Mouse (Mus musculus) lung, embryonic 16.5 days (tissue): ENCODE data around the gene Pdss2. TPM values are rescaled to one million over a fixed set of nuclear protein-coding genes. Genes with fewer than 3 reads are reported as not detected.

Source experiments
- ATAC-seq: fragments of 200-750 bp; cut with Nextera tagmentation; 2 replicates; pipeline ENCODE4 v1.8.0; 2017; ENCODE audit warnings: low read depth, mild to moderate bottlenecking, moderate library complexity
- H3K27ac ChIP-seq: fragments of 300-500 bp; sonication (generic); 2 replicates; pipeline ENCODE4 v1.5.1; 2014; ENCODE audit warnings: mild to moderate bottlenecking, control low read depth, low read length
- H3K27me3 ChIP-seq: fragments of 300-500 bp; sonication (generic); 2 replicates; pipeline ENCODE4 v1.6.1; 2014; ENCODE audit warnings: low read depth, low read length, mixed read lengths; ENCODE audit not compliant: control insufficient read depth, insufficient read depth
- H3K36me3 ChIP-seq: fragments of 300-500 bp; sonication (generic); 2 replicates; pipeline ENCODE4 v1.6.1; 2014; ENCODE audit warnings: low read length; ENCODE audit not compliant: control insufficient read depth, insufficient read depth
- H3K4me1 ChIP-seq: fragments of 300-500 bp; sonication (generic); replicated peaks from 2 replicates; pipeline ENCODE4 v1.6.1; 2014; ENCODE audit warnings: low read length, mixed read lengths; ENCODE audit not compliant: control insufficient read depth, insufficient read depth
- H3K4me2 ChIP-seq: fragments of 300-500 bp; sonication (generic); 2 replicates; pipeline ENCODE4 v1.6.1; 2014; ENCODE audit warnings: low read depth, low read length, control low read depth
- H3K4me3 ChIP-seq: fragments of 300-500 bp; sonication (generic); 2 replicates; pipeline ENCODE4 v1.5.1; 2014; ENCODE audit warnings: mild to moderate bottlenecking, low read length, control low read depth
- H3K9ac ChIP-seq: fragments of 300-500 bp; sonication (generic); 2 replicates; pipeline ENCODE4 v1.6.1; 2014; ENCODE audit warnings: low read length, control low read depth
- H3K9me3 ChIP-seq: fragments of 300-500 bp; sonication (generic); 2 replicates; pipeline ENCODE4 v1.6.1; 2016; ENCODE audit warnings: low read length; ENCODE audit not compliant: control insufficient read depth
- WGBS: fragments of 180-500 bp; shearing (Covaris S2); extraction: QIAGEN DNeasy Blood & Tissue Kit; methylation state at CpG from one replicate; pipeline ENCODE4 v1.1.7; 2014; 5-methylcytosine and 5-hydroxymethylcytosine counted together
- polyA plus RNA-seq: library from polyadenylated mRNA; unstranded; fragments of >200 nt; fragmentation: Nextera tagmentation; extraction: Ambion mirVana; gene quantifications from 2 replicates; pipeline ENCODE4 v1.2.1, GENCODE M21; 2015

Gene Pdss2
- polyA plus RNA-seq, 1 experiment from 2014 or later = 10.0 TPM

- Histone ChIP-seq H3K36me3 (no peaks in the 10 kb centered on the region), H3K27me3 (no peaks in the 10 kb centered on the region), H3K27ac (no peak overlapping the region), H3K4me3 (no peak overlapping the region), H3K4me2 (no peak overlapping the region), H3K4me1 (no peaks in the 10 kb centered on the region), H3K9me3 (no peaks in the 10 kb centered on the region), H3K9ac (no peak overlapping the region)
- ATAC-seq = no peak
- WGBS = 90% methylated on average over 3 of the region's 3 CpGs
Observed at GRCm38 (mm10) chr10:43454671-43455070, 233.4 kb downstream of the Pdss2 start.

DNA sequence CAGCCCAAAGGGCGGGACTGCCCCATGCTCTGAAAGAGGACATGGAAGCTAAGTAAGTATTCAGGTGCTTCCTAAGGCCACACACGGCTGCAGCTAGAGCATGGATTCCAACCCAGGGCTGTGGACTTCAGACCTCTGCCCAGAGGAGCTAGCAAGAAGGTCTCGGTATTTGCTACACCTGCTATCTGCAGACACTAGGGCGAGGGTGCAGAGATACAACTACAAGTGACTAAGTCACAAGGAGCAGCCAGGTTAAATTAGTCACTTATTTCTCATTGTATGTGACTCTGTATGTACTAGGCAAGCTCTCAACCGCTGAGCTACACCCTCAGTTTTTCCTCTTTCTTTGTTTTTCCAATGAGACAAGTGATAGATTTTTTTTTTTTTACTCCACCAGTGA is 241.5 kb downstream of the Pdss2 start:
- WGBS = 72% methylated on average over 5 of the region's 5 CpGs

DNA sequence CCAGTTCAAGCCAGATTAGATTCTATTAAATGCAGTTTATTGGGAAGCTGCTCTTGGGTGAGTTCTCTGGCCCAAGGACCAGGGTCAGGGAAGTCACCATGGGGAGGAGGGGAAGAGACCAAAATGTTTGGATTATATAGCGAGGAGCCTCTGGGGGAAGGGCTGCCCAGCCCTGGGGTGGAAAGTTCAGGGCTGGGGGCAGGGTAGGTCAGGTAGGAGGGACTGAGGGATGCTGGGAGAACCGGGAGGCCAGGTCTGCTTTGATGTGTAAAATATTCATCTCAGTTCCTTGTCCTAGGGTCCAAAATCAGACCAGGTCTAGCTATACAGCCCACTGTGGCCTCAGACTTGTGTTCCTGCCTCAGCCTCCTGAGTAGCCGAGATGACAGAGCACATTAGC is 241.9 kb downstream of the Pdss2 start:
- Histone ChIP-seq H3K9ac (no peak overlapping the region), H3K27ac (no peak overlapping the region), H3K36me3 (no peaks in the 10 kb centered on the region), H3K27me3 (no peaks in the 10 kb centered on the region), H3K4me3 (no peak overlapping the region), H3K4me2 (no peak overlapping the region), H3K9me3 (no peaks in the 10 kb centered on the region), H3K4me1 (peaks cover 3% of the 10 kb centered on the region; the same call in 1 of the 2 replicates)
- WGBS = 38% methylated on average over 3 of the region's 3 CpGs
- ATAC-seq = no peak

More for the DNA sequence above, 241.5 kb downstream of the Pdss2 start:
- Histone ChIP-seq H3K36me3 (no peaks in the 10 kb centered on the region), H3K4me1 (peaks cover 3% of the 10 kb centered on the region; the same call in 1 of the 2 replicates), H3K27me3 (no peaks in the 10 kb centered on the region), H3K9ac (no peak overlapping the region), H3K4me2 (no peak overlapping the region), H3K27ac (no peak overlapping the region), H3K4me3 (no peak overlapping the region), H3K9me3 (no peaks in the 10 kb centered on the region)
- ATAC-seq = no peak

- peaks cover 3% of the 10 kb centered on the region; the same call in 1 of the 2 replicates for H3K4me1 ChIP-seq
- no peak overlapping the region for H3K27ac ChIP-seq
- no peaks in the 10 kb centered on the region for H3K36me3 ChIP-seq
- no peak overlapping the region for H3K9ac ChIP-seq
- H3K27me3 ChIP-seq = no peaks in the 10 kb centered on the region
- H3K4me3 ChIP-seq = no peak overlapping the region
- no peak for ATAC-seq
- H3K4me2 ChIP-seq = no peak overlapping the region
- H3K9me3 ChIP-seq = no peaks in the 10 kb centered on the region
- WGBS = 81% methylated on average over 2 of the region's 2 CpGs
Observed at GRCm38 (mm10) chr10:43466223-43466622, 244.9 kb downstream of the Pdss2 start.

GRCm38 (mm10) chr10:43467659-43468058 is 246.4 kb downstream of the Pdss2 start:
- ATAC-seq = no peak
- H3K4me1 ChIP-seq = peaks cover 3% of the 10 kb centered on the region; the same call in 1 of the 2 replicates
- no peaks in the 10 kb centered on the region for H3K36me3 ChIP-seq
- H3K9ac ChIP-seq = no peak overlapping the region
- no peaks in the 10 kb centered on the region for H3K27me3 ChIP-seq
- H3K4me2 ChIP-seq = peak overlapping the region; percentile 27; the same call in 1 of the 2 replicates
- no peaks in the 10 kb centered on the region for H3K9me3 ChIP-seq
- WGBS = 36% methylated on average over 13 of the region's 13 CpGs
- no peak overlapping the region for H3K27ac ChIP-seq
- no peak overlapping the region for H3K4me3 ChIP-seq

DNA sequence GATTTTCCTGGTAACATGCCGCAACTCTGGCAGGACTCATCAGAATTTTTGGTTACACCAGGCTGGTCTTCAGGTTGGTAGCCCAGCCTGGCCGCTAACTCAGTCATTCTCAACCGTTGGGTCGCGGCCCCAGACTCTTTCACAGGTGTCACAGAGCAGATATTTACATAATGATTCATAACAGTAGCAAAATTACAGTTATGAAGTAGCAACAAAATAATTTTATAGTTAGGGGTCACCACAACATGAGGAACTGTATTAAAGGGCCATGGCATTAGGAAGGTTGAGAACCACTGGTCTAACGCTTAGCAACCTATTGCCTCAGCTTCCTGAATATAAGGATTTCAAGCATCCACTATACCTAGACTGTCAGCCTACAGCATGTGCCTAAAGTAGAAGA is 247.0 kb downstream of the Pdss2 start:
- Histone ChIP-seq H3K9me3 (no peaks in the 10 kb centered on the region), H3K4me3 (no peak overlapping the region), H3K9ac (no peak overlapping the region), H3K4me2 (no peak overlapping the region), H3K27ac (no peak overlapping the region), H3K4me1 (peaks cover 3% of the 10 kb centered on the region; the same call in 1 of the 2 replicates), H3K27me3 (no peaks in the 10 kb centered on the region), H3K36me3 (no peaks in the 10 kb centered on the region)
- ATAC-seq = no peak
- 88% methylated on average over 6 of the region's 6 CpGs for WGBS

GRCm38 (mm10) chr10:43475376-43475775 is 254.1 kb downstream of the Pdss2 start:
- H3K9me3 ChIP-seq = no peaks in the 10 kb centered on the region
- H3K27ac ChIP-seq = no peak overlapping the region
- no peaks in the 10 kb centered on the region for H3K36me3 ChIP-seq
- H3K4me2 ChIP-seq = no peak overlapping the region
- WGBS = 45% methylated on average over 4 of the region's 4 CpGs
- no peak for ATAC-seq
- peaks cover 10% of the 10 kb centered on the region for H3K4me1 ChIP-seq
- H3K4me3 ChIP-seq = no peak overlapping the region
- H3K27me3 ChIP-seq = no peaks in the 10 kb centered on the region
- H3K9ac ChIP-seq = no peak overlapping the region

GRCm38 (mm10) chr10:43477459-43477858 is 256.2 kb downstream of the Pdss2 start:
- H3K27ac ChIP-seq = no peak overlapping the region
- ATAC-seq = no peak
- peak overlapping the region; percentile 95 for H3K9ac ChIP-seq
- peaks cover 18% of the 10 kb centered on the region for H3K4me1 ChIP-seq
- H3K4me3 ChIP-seq = peak overlapping the region; percentile 81
- H3K4me2 ChIP-seq = peak overlapping the region; percentile 93
- WGBS = 11% methylated on average over 9 of the region's 9 CpGs
- no peaks in the 10 kb centered on the region for H3K9me3 ChIP-seq
- H3K27me3 ChIP-seq = no peaks in the 10 kb centered on the region
- no peaks in the 10 kb centered on the region for H3K36me3 ChIP-seq

DNA sequence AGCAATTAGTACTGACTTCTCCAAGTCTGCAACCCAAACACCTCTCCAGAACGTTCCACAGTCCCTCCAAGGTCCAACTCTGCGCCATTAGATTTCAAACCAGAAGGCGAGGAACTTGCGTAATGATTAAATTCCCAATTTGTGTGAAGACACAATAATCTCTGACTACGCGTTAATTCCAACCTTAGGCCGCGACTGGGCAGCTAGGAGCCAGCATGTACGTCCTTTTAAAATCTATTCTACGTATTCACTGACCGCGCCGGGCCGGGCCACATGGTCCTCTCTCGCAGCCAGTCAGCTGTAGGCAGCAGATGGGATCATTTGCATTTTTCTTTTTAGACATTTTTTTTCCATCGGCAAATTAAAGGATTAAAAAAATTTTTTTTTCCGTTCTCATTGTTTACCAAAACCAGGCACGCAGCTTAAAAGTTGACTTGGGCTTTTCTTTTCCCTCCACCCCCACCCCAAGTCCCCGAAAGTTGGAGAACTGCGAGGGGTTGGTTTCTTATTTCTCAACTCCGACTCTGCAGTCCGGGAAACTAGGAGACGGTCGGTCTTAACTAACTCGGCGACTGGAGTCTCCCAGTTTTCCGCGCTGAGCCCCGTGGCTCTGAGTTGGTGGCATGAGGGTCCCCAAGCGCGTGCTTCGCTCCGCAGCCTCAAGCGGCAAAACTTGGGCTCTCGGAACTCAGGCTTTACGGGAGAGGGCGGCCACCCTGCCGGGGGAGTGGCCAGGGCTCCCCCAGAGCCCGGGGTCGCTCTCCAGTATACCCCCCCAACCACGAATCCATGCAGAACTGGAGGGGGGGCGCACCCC is 256.8 kb downstream of the Pdss2 start:
- Histone ChIP-seq H3K4me2 (peak overlapping the region; percentile 93), H3K36me3 (no peaks in the 10 kb centered on the region), H3K27me3 (no peaks in the 10 kb centered on the region), H3K9me3 (no peaks in the 10 kb centered on the region), H3K27ac (peak overlapping the region; percentile 96), H3K4me1 (peaks cover 23% of the 10 kb centered on the region), H3K9ac (peak overlapping the region; percentile 95), H3K4me3 (peak overlapping the region; percentile 81)
- WGBS = under 1% methylated on average over 41 of the region's 42 CpGs
- ATAC-seq = peak; percentile 44
